Mouse (Mus musculus) Patski (cell line): ENCODE data around the gene Med9. TPM values are rescaled to one million over a fixed set of nuclear protein-coding genes. Genes with fewer than 3 reads are reported as not detected.
A peak's percentile ranks its signal among the peaks of the same experiment; 100 is the strongest.

Experiments
- ATAC-seq: fragments of 100-300 bp; one replicate; pipeline ENCODE4 v1.8.0; 2021
- CTCF ChIA-PET: fragments of 350-600 bp; sonication (Branson Sonifier 250); formaldehyde crosslinking; loops from one replicate; lab custom pipeline; 2022; ENCODE audit warnings: inconsistent platforms; lab: Charles Lee
- POLR2A ChIA-PET: fragments of 350-600 bp; sonication (Branson Sonifier 250); formaldehyde crosslinking; loops from one replicate; lab custom pipeline; 2022; ENCODE audit warnings: antibody characterized with exemption, inconsistent platforms; lab: Charles Lee
- DNase-seq: peaks from one replicate; pipeline ENCODE4 v3.0.0-alpha.2; 2011; ENCODE audit warnings: low read depth, low spot score
- H3K27me3 ChIP-seq: fragments of 371-371 bp; one replicate; pipeline ENCODE4 v1.5.1; 2021
- CTCF ChIP-seq: fragments of 100-300 bp; IDR thresholded peaks from one replicate; pipeline ENCODE4 v1.5.1; 2021
- in situ Hi-C: fragments of 300-500 bp; cut with MboI; formaldehyde crosslinking; loops from 3 replicates; pipeline ENCODE4 v1.11.1; 2018; ENCODE audit warnings: low pct_unique_long_range_greater_than_20kb, mixed read lengths
- polyA plus RNA-seq: library from polyadenylated mRNA; unstranded; gene quantifications from one replicate; pipeline ENCODE4 v1.2.3, GENCODE M21; 2021

Gene Med9
- polyA plus RNA-seq: 30.4 TPM

DNA sequence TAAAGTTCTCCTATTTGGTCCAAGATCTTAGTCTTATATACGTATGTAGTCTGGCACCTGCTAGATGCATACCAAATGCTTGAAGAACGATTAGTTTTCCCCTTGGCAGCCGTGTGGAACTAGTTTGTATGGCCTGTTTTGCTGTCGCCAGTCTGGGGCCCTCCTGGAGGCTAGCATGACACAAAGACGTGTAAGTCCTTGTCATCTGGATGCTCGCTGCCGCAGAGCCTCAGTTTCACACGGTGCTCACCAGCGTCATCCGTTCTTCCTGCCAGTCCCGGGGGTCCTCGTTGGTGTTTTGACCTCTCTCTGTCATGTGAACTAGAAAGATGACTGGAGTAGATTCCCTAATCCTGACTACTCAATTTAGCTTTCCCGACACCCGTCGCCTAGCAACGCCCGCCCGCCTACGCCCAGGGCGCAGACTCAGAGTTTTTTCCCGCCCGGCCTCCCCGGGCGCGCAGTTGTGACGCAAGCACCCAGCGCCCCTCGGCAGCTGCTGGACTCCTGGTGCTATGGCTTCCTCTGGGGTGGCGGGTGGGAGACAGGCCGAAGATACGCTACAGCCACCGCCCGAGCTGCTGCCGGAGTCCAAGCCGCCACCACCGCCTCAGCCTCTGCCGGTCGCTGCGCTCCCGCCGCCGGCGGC, at the start of gene Med9:
TSS of gene Med9 (plus strand) at position 455 of the 649 bp plus-strand sequence.
- DNase-seq: no peak
- ChIA-PET CTCF (interaction anchor here (1.6 kb wide), 1 partner anchor 12 kb away, joined by 4 read pairs; no protein-coding TSS in a partner anchor), POLR2A (interaction anchor here (0.7 to 1.1 kb wide), 2 partner anchors 12 kb away, joined by 3 read pairs; no protein-coding TSS in a partner anchor)
- in situ Hi-C loops: no loop called here
- no peak for TF ChIP-seq CTCF
- no peaks in the 10 kb centered on the region for H3K27me3 ChIP-seq
- peak; percentile 67 for ATAC-seq

DNA sequence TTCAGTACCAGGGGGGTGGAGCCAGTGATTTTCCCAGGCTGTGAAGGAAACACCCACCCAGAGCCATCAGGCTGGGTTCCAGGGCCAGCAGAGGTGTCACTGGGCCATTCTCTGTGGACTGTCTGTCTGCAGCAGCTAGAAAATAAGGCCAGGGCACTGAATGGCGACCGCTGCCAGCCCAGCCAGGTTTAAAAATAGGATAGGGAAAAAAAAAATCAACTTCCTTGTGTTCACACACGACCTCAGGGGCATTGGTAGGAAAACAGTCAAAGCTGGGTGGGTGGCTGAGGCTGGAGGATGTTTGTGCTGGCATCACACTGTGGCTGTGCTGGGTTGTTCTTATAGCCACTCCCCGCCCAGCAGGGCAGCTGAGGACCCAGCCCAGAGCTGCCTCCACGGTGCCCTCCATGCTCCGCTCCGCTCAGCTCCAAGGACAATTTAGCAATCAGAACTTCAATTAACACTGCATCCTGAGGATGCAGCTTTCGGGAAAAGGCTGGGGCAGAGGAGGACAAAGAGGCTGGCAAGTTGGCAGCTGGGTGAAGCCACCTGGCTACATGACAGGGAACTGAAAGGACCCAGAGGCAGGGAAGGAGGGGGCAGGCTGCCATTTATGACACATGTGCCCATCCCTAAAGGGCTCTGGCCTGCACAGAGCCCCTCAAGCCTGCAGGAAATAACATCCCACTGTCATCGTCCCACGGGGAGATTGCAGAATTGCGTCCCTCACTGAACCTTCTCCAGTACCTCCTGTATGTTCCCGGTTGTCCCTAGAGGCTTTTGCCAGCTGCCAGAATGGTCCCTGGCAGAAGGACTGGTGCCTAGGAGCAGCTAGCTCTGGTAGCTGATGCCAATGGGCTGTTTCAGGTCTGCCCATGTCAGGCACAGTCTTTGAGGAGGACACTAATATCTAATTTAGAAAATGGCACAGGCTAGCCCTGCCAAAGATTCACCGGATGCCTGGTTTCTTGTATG, 48.0 kb upstream of the Med9 start:
- in situ Hi-C loops: no loop called here
- ATAC-seq: no peak
- no peaks in the 10 kb centered on the region for H3K27me3 ChIP-seq
- DNase-seq: no peak
- POLR2A ChIA-PET: interaction anchor here (0.8 kb wide), 1 partner anchor 42 kb away, joined by 3 read pairs; no protein-coding TSS in a partner anchor
- CTCF ChIA-PET: interaction anchor here (0.9 to 1.3 kb wide), 2 partner anchors 10 to 177 kb away, joined by 3 read pairs; no protein-coding TSS in a partner anchor
- TF ChIP-seq CTCF: no peak

GRCm38 (mm10) chr11:59900995-59901394, 47.0 kb upstream of the Med9 start:
- in situ Hi-C loops: no loop called here
- no peak for TF ChIP-seq CTCF
- POLR2A ChIA-PET: interaction anchor here (0.6 kb wide), 1 partner anchor 37 kb away, joined by 3 read pairs; no protein-coding TSS in a partner anchor
- DNase-seq (no peak), ATAC-seq (no peak)
- H3K27me3 ChIP-seq: no peaks in the 10 kb centered on the region
- CTCF ChIA-PET: no interaction called here

DNA sequence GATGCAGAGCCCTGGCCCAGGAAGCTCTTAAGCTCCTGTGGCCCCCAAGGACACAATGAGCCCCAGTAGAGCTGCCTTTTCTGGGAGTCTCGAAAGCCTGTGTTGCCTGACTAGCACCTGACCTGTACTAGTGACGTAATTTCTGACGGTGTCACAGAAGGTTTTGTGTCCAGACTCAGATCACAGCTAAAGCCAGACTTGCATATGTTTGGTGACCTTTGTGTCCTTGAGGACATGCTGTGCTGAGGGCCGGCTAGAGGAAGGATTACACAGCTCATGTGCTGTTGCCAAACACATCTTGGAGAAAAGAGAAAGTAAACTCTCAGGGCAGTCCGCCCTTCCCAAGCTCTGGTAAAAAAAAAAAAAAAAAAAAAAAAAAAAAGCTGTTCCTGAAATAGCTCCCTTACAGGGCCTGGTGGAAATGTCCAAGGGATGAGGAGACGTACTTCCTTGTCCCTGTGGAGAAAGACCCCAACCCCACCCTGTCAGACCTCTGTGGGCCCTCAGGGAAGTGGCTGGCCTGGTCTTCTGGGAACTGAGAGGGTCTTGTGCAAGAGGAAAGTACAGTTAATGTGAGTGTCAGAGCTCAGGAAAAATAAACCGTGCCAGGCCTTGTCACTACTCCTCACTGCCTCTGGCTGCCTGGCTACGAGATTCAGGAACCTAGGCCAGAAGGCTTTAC, 45.8 kb upstream of the Med9 start:
- in situ Hi-C loops: no loop called here
- ATAC-seq (no peak), DNase-seq (no peak)
- no peak for TF ChIP-seq CTCF
- POLR2A ChIA-PET: interaction anchor here (0.6 kb wide), 1 partner anchor 330 kb away, joined by 3 read pairs; no protein-coding TSS in a partner anchor
- H3K27me3 ChIP-seq: no peaks in the 10 kb centered on the region
- CTCF ChIA-PET: no interaction called here

DNA sequence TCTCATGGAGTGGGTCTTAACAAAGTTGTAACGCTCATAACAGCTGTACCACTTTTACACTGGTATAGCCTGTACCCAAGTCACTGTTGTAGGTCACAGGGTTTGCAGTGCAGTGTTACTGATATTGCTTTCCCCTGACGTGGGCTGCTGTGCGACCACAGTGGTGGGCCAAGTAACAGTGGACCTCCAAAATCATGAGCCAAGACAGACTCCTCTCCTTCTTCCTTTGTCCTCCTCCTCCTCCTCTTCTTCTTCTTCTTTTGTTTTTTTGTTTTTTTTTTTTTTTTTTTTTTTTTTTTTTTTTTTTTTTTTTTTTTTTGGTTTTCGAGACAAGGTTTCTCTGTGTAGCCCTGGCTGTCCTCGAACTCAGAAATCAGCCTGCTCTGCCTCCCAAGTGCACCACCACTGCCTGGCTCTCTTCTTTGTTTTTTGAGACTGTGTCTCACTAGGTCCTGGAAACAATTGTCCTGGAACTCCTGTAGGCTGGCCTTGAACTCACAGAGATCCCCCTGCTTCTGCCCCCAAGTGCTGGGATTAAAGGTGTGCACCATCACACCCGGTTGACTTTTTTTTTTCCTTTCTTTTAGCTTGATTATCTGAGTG, 41.4 kb upstream of the Med9 start:
- TF ChIP-seq CTCF: no peak
- CTCF ChIA-PET: no interaction called here
- no peak for ATAC-seq
- in situ Hi-C loops: no loop called here
- H3K27me3 ChIP-seq: no peaks in the 10 kb centered on the region
- POLR2A ChIA-PET: no interaction called here
- DNase-seq: no peak

GRCm38 (mm10) chr11:59908446-59908845, 39.6 kb upstream of the Med9 start:
- no peaks in the 10 kb centered on the region for H3K27me3 ChIP-seq
- TF ChIP-seq CTCF: no peak
- CTCF ChIA-PET: no interaction called here
- in situ Hi-C loops: no loop called here
- POLR2A ChIA-PET: no interaction called here
- peak; percentile 56 for DNase-seq
- no peak for ATAC-seq

DNA sequence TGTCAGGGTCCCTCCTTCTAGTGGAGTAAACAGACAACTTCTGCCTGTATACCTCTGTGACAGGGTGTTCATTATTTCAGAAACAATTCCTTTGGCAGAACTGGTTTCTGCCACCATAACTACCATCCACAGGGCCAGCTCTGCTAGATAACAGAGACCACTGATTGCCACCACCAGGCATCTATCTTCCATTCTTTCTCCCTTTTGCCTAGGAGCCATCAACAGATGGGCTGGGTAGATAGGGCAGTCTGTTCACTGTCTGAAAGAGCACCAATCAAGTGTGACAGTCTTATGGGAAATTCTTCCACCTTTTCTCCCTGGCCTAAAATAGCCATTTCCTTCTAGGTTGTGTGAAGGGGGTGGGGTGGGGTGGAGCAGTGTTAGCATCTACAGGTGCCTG, 37.4 kb upstream of the Med9 start:
- H3K27me3 ChIP-seq: no peaks in the 10 kb centered on the region
- DNase-seq (no peak), ATAC-seq (no peak)
- ChIA-PET CTCF (no interaction called here), POLR2A (no interaction called here)
- in situ Hi-C loops: no loop called here
- no peak for TF ChIP-seq CTCF

- DNase-seq (no peak), ATAC-seq (no peak)
- in situ Hi-C loops: no loop called here
- no peak for TF ChIP-seq CTCF
- no peaks in the 10 kb centered on the region for H3K27me3 ChIP-seq
- POLR2A ChIA-PET: no interaction called here
- CTCF ChIA-PET: no interaction called here
Observed at GRCm38 (mm10) chr11:59911523-59911922, 36.5 kb upstream of the Med9 start.

GRCm38 (mm10) chr11:59913702-59914101, 34.3 kb upstream of the Med9 start:
- ChIA-PET POLR2A (no interaction called here), CTCF (interaction anchor here (0.6 to 1.2 kb wide), 4 partner anchors 9 to 33 kb away, joined by 3 read pairs; no protein-coding TSS in a partner anchor)
- DNase-seq (peak; percentile 37), ATAC-seq (peak; percentile 74)
- in situ Hi-C loops: no loop called here
- no peak for TF ChIP-seq CTCF
- H3K27me3 ChIP-seq: no peaks in the 10 kb centered on the region

DNA sequence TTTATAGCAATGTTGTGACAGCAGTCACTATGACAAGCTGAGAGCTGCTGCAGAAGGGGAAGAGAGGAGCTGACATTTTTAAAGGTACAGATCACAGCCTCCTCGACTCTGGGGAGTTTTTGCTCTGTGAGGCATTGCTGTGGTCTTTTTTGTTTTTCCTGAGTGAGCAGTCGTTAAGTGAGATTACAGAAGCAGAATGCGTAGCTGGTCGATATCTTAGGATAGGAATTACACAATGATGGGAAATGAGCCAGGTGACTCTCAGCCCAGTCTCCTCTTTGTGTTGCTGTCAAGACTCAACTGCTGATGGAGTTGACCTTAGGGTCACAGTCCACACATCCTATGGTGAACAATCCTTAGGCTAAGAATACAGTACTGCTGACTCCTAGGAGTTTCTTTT, 30.0 kb upstream of the Med9 start:
- CTCF ChIA-PET: no interaction called here
- ATAC-seq: no peak
- POLR2A ChIA-PET: interaction anchor here (0.9 to 1.0 kb wide), 2 partner anchors 8 to 28 kb away, joined by 3 read pairs; no protein-coding TSS in a partner anchor
- in situ Hi-C loops: no loop called here
- DNase-seq: no peak
- TF ChIP-seq CTCF: no peak
- no peaks in the 10 kb centered on the region for H3K27me3 ChIP-seq
